Mouse (Mus musculus): Measurements from ENCODE around the gene Scn3a. TPM values are rescaled to one million over a fixed set of nuclear protein-coding genes. Genes with fewer than 3 reads are reported as not detected.

Gene Scn3a
- polyA plus RNA-seq, 1 experiment from 2014 or later = 3.5 TPM

DNA sequence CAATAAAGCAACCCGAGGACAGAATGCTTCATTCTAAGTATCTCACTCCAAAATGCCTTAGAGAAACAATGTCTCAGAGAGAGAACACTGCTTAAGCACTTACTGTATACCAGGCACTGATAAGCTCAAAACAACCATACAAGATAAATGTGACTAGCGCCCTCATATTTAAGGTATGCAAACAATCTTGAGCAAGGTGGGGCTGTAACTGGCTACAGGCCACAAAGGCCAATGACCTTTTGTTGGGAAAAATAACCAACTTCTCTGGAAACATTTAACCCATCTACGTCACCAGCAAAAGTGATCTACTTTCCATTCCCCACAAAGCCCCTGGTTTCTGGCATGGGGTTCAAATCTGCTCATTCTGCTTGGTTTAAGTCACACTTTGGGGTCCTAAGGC is 14.0 kb downstream of the Scn3a start:
- H3K4me3 ChIP-seq (ENCODE audit: low read depth, low read length) = no peak overlapping the region
- no peak for ATAC-seq (ENCODE audit: low read depth)
- WGBS = 84% methylated on average over 3 of the region's 3 CpGs

GRCm38 (mm10) chr2:65552727-65553126 is 14.7 kb downstream of the Scn3a start:
- Histone ChIP-seq H3K27me3 (replicated peaks; ENCODE audit: control insufficient read depth, insufficient read depth, low read length) (no peaks in the 10 kb centered on the region), H3K9me3 (ENCODE audit: control insufficient read depth, low read length) (no peaks in the 10 kb centered on the region), H3K4me2 (ENCODE audit: low read depth, low read length) (no peak overlapping the region), H3K36me3 (ENCODE audit: control insufficient read depth, insufficient read depth, low read length) (no peaks in the 10 kb centered on the region), H3K4me1 (ENCODE audit: control insufficient read depth, insufficient read depth, low read length) (no peaks in the 10 kb centered on the region), H3K9ac (ENCODE audit: low read depth, low read length) (no peak overlapping the region), H3K27ac (replicated peaks; ENCODE audit: low read depth, low read length) (no peak overlapping the region), H3K4me3 (ENCODE audit: low read depth, low read length) (no peak overlapping the region)
- no peak for DNase-seq (ENCODE audit: low spot score)
- ATAC-seq (ENCODE audit: low read depth) = peak; percentile 22; the same call in 1 of the 2 replicates
- WGBS = 44% methylated on average over 3 of the region's 3 CpGs

More for the DNA sequence above, 14.0 kb downstream of the Scn3a start:
- Histone ChIP-seq H3K9me3 (ENCODE audit: control insufficient read depth, low read length) (no peaks in the 10 kb centered on the region), H3K9ac (ENCODE audit: low read depth, low read length) (no peak overlapping the region), H3K36me3 (ENCODE audit: control insufficient read depth, insufficient read depth, low read length) (no peaks in the 10 kb centered on the region), H3K4me2 (ENCODE audit: low read depth, low read length) (no peak overlapping the region), H3K4me1 (ENCODE audit: control insufficient read depth, insufficient read depth, low read length) (no peaks in the 10 kb centered on the region), H3K27me3 (replicated peaks; ENCODE audit: control insufficient read depth, insufficient read depth, low read length) (no peaks in the 10 kb centered on the region), H3K27ac (replicated peaks; ENCODE audit: low read depth, low read length) (no peak overlapping the region)
- DNase-seq (ENCODE audit: low spot score) = no peak

DNA sequence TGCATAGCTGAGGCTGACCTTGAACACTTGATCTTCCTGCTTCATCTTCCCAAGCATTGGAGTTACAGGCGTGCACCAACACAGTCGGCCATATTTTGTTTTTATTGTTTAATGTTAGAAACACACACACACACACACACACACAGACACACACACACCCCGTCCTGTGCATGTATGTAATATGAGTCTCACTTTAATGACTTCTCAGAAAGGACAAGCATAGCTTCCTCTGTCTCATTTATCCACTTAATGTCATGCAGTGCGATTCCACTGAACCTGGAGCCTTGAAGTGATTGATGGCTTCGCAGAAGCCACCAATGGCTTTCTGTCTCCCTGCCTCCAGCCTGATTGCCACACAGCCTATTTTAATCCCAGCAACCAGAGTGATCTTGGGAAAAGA is 15.2 kb downstream of the Scn3a start:
- H3K4me3 ChIP-seq (ENCODE audit: low read depth, low read length) = no peak overlapping the region
- no peaks in the 10 kb centered on the region for H3K27me3 ChIP-seq (replicated peaks; ENCODE audit: control insufficient read depth, insufficient read depth, low read length)
- no peaks in the 10 kb centered on the region for H3K4me1 ChIP-seq (ENCODE audit: control insufficient read depth, insufficient read depth, low read length)
- 46% methylated on average over 5 of the region's 5 CpGs for WGBS
- DNase-seq (ENCODE audit: low spot score) (no peak), ATAC-seq (ENCODE audit: low read depth) (0 out of 2 replicates have a peak, but pooled peaks have one; percentile 50)
- H3K4me2 ChIP-seq (ENCODE audit: low read depth, low read length) = no peak overlapping the region
- no peaks in the 10 kb centered on the region for H3K36me3 ChIP-seq (ENCODE audit: control insufficient read depth, insufficient read depth, low read length)
- no peaks in the 10 kb centered on the region for H3K9me3 ChIP-seq (ENCODE audit: control insufficient read depth, low read length)
- H3K27ac ChIP-seq (replicated peaks; ENCODE audit: low read depth, low read length) = no peak overlapping the region
- H3K9ac ChIP-seq (ENCODE audit: low read depth, low read length) = no peak overlapping the region

DNA sequence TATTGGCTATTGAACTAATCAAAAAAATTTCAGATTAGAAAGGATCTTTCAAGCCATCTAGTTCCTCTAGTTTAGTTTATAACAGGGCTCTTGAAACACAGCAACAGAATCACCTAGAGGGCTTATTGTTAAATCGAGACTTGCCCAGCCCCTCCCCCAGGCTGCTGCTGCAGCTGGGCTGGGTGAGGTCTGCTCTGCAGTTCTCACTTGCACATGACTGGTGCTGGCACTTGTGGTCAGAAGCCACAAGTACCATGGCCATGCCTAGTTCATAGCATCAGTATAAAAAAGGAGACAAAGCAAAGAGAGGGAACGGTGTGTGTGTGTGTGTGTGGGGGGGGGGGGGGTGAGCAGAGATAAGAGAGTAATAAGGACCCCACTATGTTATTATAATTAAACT is 15.7 kb downstream of the Scn3a start:
- H3K4me3 ChIP-seq (ENCODE audit: low read depth, low read length) = no peak overlapping the region
- H3K36me3 ChIP-seq (ENCODE audit: control insufficient read depth, insufficient read depth, low read length) = no peaks in the 10 kb centered on the region
- no peaks in the 10 kb centered on the region for H3K9me3 ChIP-seq (ENCODE audit: control insufficient read depth, low read length)
- H3K9ac ChIP-seq (ENCODE audit: low read depth, low read length) = no peak overlapping the region
- peak; percentile 53 for DNase-seq (ENCODE audit: low spot score)
- H3K4me1 ChIP-seq (ENCODE audit: control insufficient read depth, insufficient read depth, low read length) = no peaks in the 10 kb centered on the region
- no peak overlapping the region for H3K27ac ChIP-seq (replicated peaks; ENCODE audit: low read depth, low read length)
- H3K4me2 ChIP-seq (ENCODE audit: low read depth, low read length) = no peak overlapping the region
- no peaks in the 10 kb centered on the region for H3K27me3 ChIP-seq (replicated peaks; ENCODE audit: control insufficient read depth, insufficient read depth, low read length)
- peak; percentile 58 for ATAC-seq (ENCODE audit: low read depth)
- 39% methylated on average over 2 of the region's 2 CpGs for WGBS

- H3K9me3 ChIP-seq (ENCODE audit: control insufficient read depth, low read length) = no peaks in the 10 kb centered on the region
- H3K36me3 ChIP-seq (ENCODE audit: control insufficient read depth, insufficient read depth, low read length) = no peaks in the 10 kb centered on the region
- no peaks in the 10 kb centered on the region for H3K27me3 ChIP-seq (replicated peaks; ENCODE audit: control insufficient read depth, insufficient read depth, low read length)
- H3K4me3 ChIP-seq (ENCODE audit: low read depth, low read length) = no peak overlapping the region
- H3K4me1 ChIP-seq (ENCODE audit: control insufficient read depth, insufficient read depth, low read length) = no peaks in the 10 kb centered on the region
- no peak overlapping the region for H3K4me2 ChIP-seq (ENCODE audit: low read depth, low read length)
- WGBS = 90% methylated on average over 3 of the region's 3 CpGs
- no peak overlapping the region for H3K9ac ChIP-seq (ENCODE audit: low read depth, low read length)
- ATAC-seq (ENCODE audit: low read depth) (no peak), DNase-seq (ENCODE audit: low spot score) (no peak)
- no peak overlapping the region for H3K27ac ChIP-seq (replicated peaks; ENCODE audit: low read depth, low read length)
Measured at GRCm38 (mm10) chr2:65550564-65550963, 16.9 kb downstream of the Scn3a start.

DNA sequence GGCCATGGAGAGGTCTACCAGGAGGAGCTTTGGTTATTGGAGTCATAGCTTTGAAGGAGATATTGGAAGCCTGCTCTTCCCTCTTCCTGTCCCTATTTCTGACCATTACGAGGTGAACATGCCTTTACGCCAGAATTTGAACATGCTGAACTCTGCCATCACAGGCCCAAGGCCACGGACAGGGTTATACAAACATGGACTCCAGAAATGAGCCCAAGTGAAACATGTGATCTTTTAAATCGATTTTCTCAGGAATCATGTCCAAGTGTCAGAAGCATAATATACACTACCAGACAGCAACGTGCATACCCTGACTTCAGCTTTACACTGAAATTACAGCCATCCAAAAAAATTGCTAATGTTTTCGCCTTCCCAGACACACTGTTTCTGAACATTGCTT is 18.8 kb downstream of the Scn3a start:
- H3K4me3 ChIP-seq (ENCODE audit: low read depth, low read length) = no peak overlapping the region
- H3K9me3 ChIP-seq (ENCODE audit: control insufficient read depth, low read length) = no peaks in the 10 kb centered on the region
- no peak overlapping the region for H3K9ac ChIP-seq (ENCODE audit: low read depth, low read length)
- no peaks in the 10 kb centered on the region for H3K4me1 ChIP-seq (ENCODE audit: control insufficient read depth, insufficient read depth, low read length)
- no peaks in the 10 kb centered on the region for H3K27me3 ChIP-seq (replicated peaks; ENCODE audit: control insufficient read depth, insufficient read depth, low read length)
- no peak overlapping the region for H3K27ac ChIP-seq (replicated peaks; ENCODE audit: low read depth, low read length)
- H3K36me3 ChIP-seq (ENCODE audit: control insufficient read depth, insufficient read depth, low read length) = no peaks in the 10 kb centered on the region
- no peak for DNase-seq (ENCODE audit: low spot score)
- no peak for ATAC-seq (ENCODE audit: low read depth)
- no peak overlapping the region for H3K4me2 ChIP-seq (ENCODE audit: low read depth, low read length)
- WGBS = 81% methylated on average over 6 of the region's 6 CpGs

- no peak for DNase-seq (ENCODE audit: low spot score)
- Histone ChIP-seq H3K36me3 (ENCODE audit: control insufficient read depth, insufficient read depth, low read length) (no peaks in the 10 kb centered on the region), H3K27ac (replicated peaks; ENCODE audit: low read depth, low read length) (no peak overlapping the region), H3K4me3 (ENCODE audit: low read depth, low read length) (no peak overlapping the region), H3K4me1 (ENCODE audit: control insufficient read depth, insufficient read depth, low read length) (no peaks in the 10 kb centered on the region), H3K9ac (ENCODE audit: low read depth, low read length) (no peak overlapping the region), H3K4me2 (ENCODE audit: low read depth, low read length) (no peak overlapping the region), H3K9me3 (ENCODE audit: control insufficient read depth, low read length) (no peaks in the 10 kb centered on the region), H3K27me3 (replicated peaks; ENCODE audit: control insufficient read depth, insufficient read depth, low read length) (no peaks in the 10 kb centered on the region)
- WGBS = 74% methylated on average over 4 of the region's 4 CpGs
- no peak for ATAC-seq (ENCODE audit: low read depth)
Measured at GRCm38 (mm10) chr2:65547341-65547740, 20.1 kb downstream of the Scn3a start.

DNA sequence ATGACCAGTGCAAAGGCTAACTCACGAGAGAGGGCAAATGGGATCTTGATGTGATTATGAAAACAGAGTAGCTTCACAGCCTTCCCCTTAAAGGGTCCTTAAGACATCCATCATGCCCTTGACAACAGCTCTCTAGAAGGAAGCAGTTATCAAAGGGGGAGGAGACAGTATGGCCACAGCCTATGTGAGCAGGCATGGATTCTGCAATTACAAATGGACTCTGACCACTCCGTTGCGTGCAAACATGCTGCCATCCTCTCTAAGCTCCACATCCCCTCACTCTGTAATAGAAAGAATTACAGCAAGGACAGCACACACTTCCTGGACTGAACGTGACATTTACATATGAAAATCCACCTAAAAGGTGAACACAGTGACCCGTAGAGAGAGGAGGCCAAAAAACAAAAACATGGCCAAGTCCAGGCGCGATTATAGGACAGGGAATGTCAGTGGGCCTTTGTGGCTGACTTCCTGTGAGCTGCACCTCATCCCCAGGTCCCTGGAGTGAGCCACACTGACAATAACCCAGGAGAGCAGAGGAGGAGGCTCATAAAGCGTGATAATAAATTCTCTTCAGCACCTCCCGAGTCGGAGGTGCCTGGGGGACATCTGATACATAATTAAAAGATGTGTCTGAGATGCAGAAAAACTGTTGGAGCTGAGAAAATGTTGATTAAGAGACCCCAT is 24.4 kb downstream of the Scn3a start:
- no peak; the same call in 1 of the 2 replicates for ATAC-seq (ENCODE audit: low read depth)
- Histone ChIP-seq H3K36me3 (ENCODE audit: control insufficient read depth, insufficient read depth, low read length) (no peaks in the 10 kb centered on the region), H3K4me1 (ENCODE audit: control insufficient read depth, insufficient read depth, low read length) (no peaks in the 10 kb centered on the region; the same call in 1 of the 2 replicates), H3K9ac (ENCODE audit: low read depth, low read length) (no peak overlapping the region), H3K9me3 (ENCODE audit: control insufficient read depth, low read length) (no peaks in the 10 kb centered on the region), H3K4me3 (ENCODE audit: low read depth, low read length) (no peak overlapping the region), H3K27ac (replicated peaks; ENCODE audit: low read depth, low read length) (no peak overlapping the region), H3K27me3 (replicated peaks; ENCODE audit: control insufficient read depth, insufficient read depth, low read length) (no peaks in the 10 kb centered on the region), H3K4me2 (ENCODE audit: low read depth, low read length) (no peak overlapping the region)
- 74% methylated on average over 10 of the region's 10 CpGs for WGBS
- no peak for DNase-seq (ENCODE audit: low spot score)

DNA sequence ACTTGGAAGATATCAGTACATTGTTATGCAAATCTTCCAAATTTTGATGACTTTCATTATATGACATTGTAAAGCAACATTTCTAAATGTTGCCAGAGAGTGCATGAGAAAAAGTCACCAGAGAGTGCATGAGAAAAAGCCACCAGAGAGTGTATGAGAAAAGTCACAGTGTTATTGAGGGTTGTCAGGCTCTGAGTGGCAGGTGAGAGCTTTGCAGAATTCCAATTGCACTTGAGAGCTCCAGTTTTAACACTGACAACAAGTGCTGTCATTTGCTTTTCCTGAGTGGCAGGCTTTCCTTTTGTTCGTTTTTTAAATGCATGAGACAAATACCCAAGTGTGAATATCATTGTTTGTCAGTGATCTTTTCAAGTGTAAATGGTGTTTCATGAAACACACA is 25.6 kb downstream of the Scn3a start:
- DNase-seq (ENCODE audit: low spot score) (no peak), ATAC-seq (ENCODE audit: low read depth) (no peak)
- WGBS = 52% methylated on average over 1 of the region's 1 CpGs

More for the DNA sequence above, 25.6 kb downstream of the Scn3a start:
- Histone ChIP-seq H3K27ac (replicated peaks; ENCODE audit: low read depth, low read length) (no peak overlapping the region), H3K4me3 (ENCODE audit: low read depth, low read length) (no peak overlapping the region), H3K4me1 (ENCODE audit: control insufficient read depth, insufficient read depth, low read length) (no peaks in the 10 kb centered on the region; the same call in 1 of the 2 replicates), H3K27me3 (replicated peaks; ENCODE audit: control insufficient read depth, insufficient read depth, low read length) (no peaks in the 10 kb centered on the region), H3K9ac (ENCODE audit: low read depth, low read length) (no peak overlapping the region), H3K4me2 (ENCODE audit: low read depth, low read length) (no peak overlapping the region), H3K9me3 (ENCODE audit: control insufficient read depth, low read length) (no peaks in the 10 kb centered on the region), H3K36me3 (ENCODE audit: control insufficient read depth, insufficient read depth, low read length) (no peaks in the 10 kb centered on the region)
